ENCODE assay signal across 7 mouse cellular contexts in the genomic region with DNA sequence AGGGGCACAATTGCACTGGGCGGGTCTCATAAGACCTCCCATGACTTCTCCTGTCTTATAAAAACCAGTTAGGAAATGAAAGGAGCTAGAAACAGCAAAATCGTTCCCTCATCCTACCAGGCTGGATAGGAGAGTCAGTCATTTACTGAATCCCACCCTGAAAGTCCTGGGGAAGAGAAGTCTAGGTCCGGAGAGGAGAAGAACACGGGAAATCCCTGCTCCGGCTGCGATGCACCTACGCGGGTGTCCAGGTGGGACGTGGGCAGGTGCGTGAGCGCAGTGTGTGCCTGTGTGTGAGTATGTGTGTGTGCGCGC. TPM values are rescaled to one million over a fixed set of nuclear protein-coding genes. Genes with fewer than 3 reads are reported as not detected.
A peak's percentile ranks its signal among the peaks of the same experiment; 100 is the strongest.
DNase-seq lines count a peak whose midpoint lies in the region; ATAC-seq and TF ChIP-seq lines count a peak whose summit lies in the region.

No protein-coding gene starts in this region.

- peak overlapping the region; percentile 92 for H3K4me2 ChIP-seq in forebrain, embryonic 14.5 days (ENCODE audit: low read length)
- H3K4me2 ChIP-seq in liver, embryonic 14.5 days (ENCODE audit: low read depth) = peak overlapping the region; percentile 62

- TF ChIP-seq POLR2A in spleen, adult 2 months (IDR thresholded peaks at IDR 0.05; ENCODE audit: low read depth, low read length) = no peak

- no peak for TF ChIP-seq EP300 in liver, embryonic 14.5 days (IDR thresholded peaks at IDR 0.05; ENCODE audit: low read depth)

- peak overlapping the region; percentile 91 for H3K9ac ChIP-seq in forebrain, embryonic 14.5 days (ENCODE audit: low read length)
- H3K9ac ChIP-seq in liver, embryonic 14.5 days (replicated peaks) = no peak overlapping the region

- H3K4me3 ChIP-seq in spleen, adult 2 months (ENCODE audit: extremely low read depth, insufficient read depth, insufficient read length) = peak overlapping the region; percentile 37
- peak overlapping the region; percentile 83 for H3K4me3 ChIP-seq in forebrain, embryonic 14.5 days (ENCODE audit: low read depth, low read length)
- peak overlapping the region; percentile 0 to 46; a peak in 3 of 4 replicates for H3K4me3 ChIP-seq in liver, embryonic 14.5 days (ENCODE audit: insufficient read depth in 1 of 2, low read depth in 2 of 2, low read length in 2 of 2)

- peaks cover 10% of the 10 kb centered on the region for H3K27me3 ChIP-seq in spleen, adult 2 months (ENCODE audit: control insufficient read depth, insufficient read depth, low read length)
- 0 out of 2 replicates have a peak, but pooled peaks cover 8% of the 10 kb centered on the region for H3K27me3 ChIP-seq in forebrain, embryonic 14.5 days (replicated peaks; ENCODE audit: control insufficient read depth, insufficient read depth, low read length)
- peaks cover 67% of the 10 kb centered on the region for H3K27me3 ChIP-seq in liver, embryonic 14.5 days (ENCODE audit: control insufficient read depth, insufficient read depth, low read length)

- no peaks in the 10 kb centered on the region for H3K36me3 ChIP-seq in spleen, adult 2 months (ENCODE audit: control insufficient read depth, insufficient read depth, low read length)
- H3K36me3 ChIP-seq in forebrain, embryonic 14.5 days (ENCODE audit: control insufficient read depth, insufficient read depth, low read length) = no peaks in the 10 kb centered on the region
- H3K36me3 ChIP-seq in liver, embryonic 14.5 days (replicated peaks; ENCODE audit: control insufficient read depth, insufficient read depth, low read depth) = no peaks in the 10 kb centered on the region

- no peaks in the 10 kb centered on the region for H3K4me1 ChIP-seq in spleen, adult 2 months (ENCODE audit: control insufficient read depth, insufficient read depth, insufficient read length)
- peaks cover 8% of the 10 kb centered on the region for H3K4me1 ChIP-seq in forebrain, embryonic 14.5 days (ENCODE audit: control insufficient read depth, insufficient read depth, low read length)
- H3K4me1 ChIP-seq in liver, embryonic 14.5 days (replicated peaks; ENCODE audit: control insufficient read depth in 2 of 2, insufficient read depth in 2 of 2, low read length in 1 of 2) = no peaks in the 10 kb centered on the region

- no peaks in the 10 kb centered on the region for H3K9me3 ChIP-seq in forebrain, embryonic 14.5 days (replicated peaks; ENCODE audit: control insufficient read depth, low read length)
- H3K9me3 ChIP-seq in liver, embryonic 14.5 days (ENCODE audit: control insufficient read depth, low read length) = no peaks in the 10 kb centered on the region

- no peak overlapping the region for H3K27ac ChIP-seq in spleen, adult 2 months (ENCODE audit: insufficient read depth, low read length)
- peak overlapping the region; percentile 92 for H3K27ac ChIP-seq in forebrain, embryonic 14.5 days (ENCODE audit: low read depth, low read length)
- H3K27ac ChIP-seq in liver, embryonic 14.5 days = no peak overlapping the region

- DNase-seq in spleen, adult 2 months (ENCODE audit: low read depth in 1 of 2, low spot score in 2 of 2) = no peak
- no peak for DNase-seq in spleen, postnatal 36 days (ENCODE audit: low spot score in 2 of 2)
- peak; percentile 46 for DNase-seq in forebrain, embryonic 14.5 days (ENCODE audit: low spot score)
- DNase-seq in liver, embryonic 14.5 days (ENCODE audit: low read depth in 3 of 3, low spot score in 3 of 3) = no peak
- no peak for DNase-seq in ovary, adult 18-20 months (ENCODE audit: low spot score)
- DNase-seq in frontal cortex, adult 2 months (ENCODE audit: extremely low spot score in 1 of 2, low spot score in 1 of 2) = no peak

- 6% methylated on average over 13 of the region's 13 CpGs for WGBS in spleen, adult 2 months
- WGBS in forebrain, embryonic 14.5 days = 1% methylated on average over 13 of the region's 13 CpGs
- 3% methylated on average over 13 of the region's 13 CpGs for WGBS in liver, embryonic 14.5 days (ENCODE audit: insufficient replicate concordance)

- no peak for TF ChIP-seq CTCF in spleen, adult 2 months (IDR thresholded peaks at IDR 0.05; ENCODE audit: extremely low read depth, insufficient read depth, insufficient read length, insufficient replicate concordance)
- TF ChIP-seq CTCF in liver, embryonic 14.5 days (IDR thresholded peaks at IDR 0.05; ENCODE audit: low read depth) = no peak

- no peak for ATAC-seq in forebrain, embryonic 14.5 days
- no peak for ATAC-seq in liver, embryonic 14.5 days (ENCODE audit: insufficient read depth)
- no peak for ATAC-seq in megakaryocyte-erythroid progenitor cell, adult 5-6 weeks (replicated peaks; ENCODE audit: low FRiP score, low TSS enrichment, poor library complexity, severe bottlenecking)

RNA-seq across cellular contexts. Expression of gene Plxna4, which starts 1.2 kb away (rescaled TPM):
- 0.89 and 1.0 TPM in 2 replicates for polyA plus RNA-seq in spleen, adult 2 months (2012; rRNA removed)
- polyA plus RNA-seq in forebrain, embryonic 14.5 days (2014; fragmentation: Nextera tagmentation; extraction: Ambion mirVana) = 19.9 and 24.0 TPM in 2 replicates
- 0.14 and 0.17 TPM in 2 replicates for polyA plus RNA-seq in liver, embryonic 14.5 days (2012; rRNA removed)
- 0.23 and 0.25 TPM in 2 replicates for polyA plus RNA-seq in liver, embryonic 14.5 days (2014; fragmentation: Nextera tagmentation; extraction: Ambion mirVana)
- total RNA-seq in megakaryocyte-erythroid progenitor cell, adult 5-6 weeks (2014; fragmentation: Nextera tagmentation) = 0.20 TPM in 1 of 2 replicates, not detected in the other
- total RNA-seq in megakaryocyte-erythroid progenitor cell, adult 5-6 weeks (2017) = 0.05 and 0.08 TPM in 2 replicates
- 13.9 and 16.1 TPM in 2 replicates for polyA plus RNA-seq in frontal cortex, adult 2 months (2012; rRNA removed)

Comparison
In these comparisons a context has a peak if more than half of its experiments do, and no peak if none do; other contexts are left out.
1. H3K4me3 ChIP-seq: peak in every context shown above with its lines; median percentile 83 in forebrain, embryonic 14.5 days; 37 in spleen, adult 2 months; 23 in liver, embryonic 14.5 days.